In genomic region chr7:4470275-4471178, GRCm38 (mm10) we compare ENCODE assay signal across 8 mouse cellular contexts. TPM values are rescaled to one million over a fixed set of nuclear protein-coding genes. Genes with fewer than 3 reads are reported as not detected.
DNase-seq lines count a peak whose midpoint lies in the region; ATAC-seq and TF ChIP-seq lines count a peak whose summit lies in the region.

No protein-coding gene starts in this region.

- H3K4me2 ChIP-seq in hindbrain, embryonic 14.5 days (replicated peaks): peak overlapping the region; percentile 78

- H3K9me3 ChIP-seq in hindbrain, embryonic 14.5 days (ENCODE audit: control insufficient read depth, low read length): no peaks in the 10 kb centered on the region

- 2% methylated on average over 34 of the region's 35 CpGs for WGBS in hindbrain, embryonic 14.5 days

- no peak for TF ChIP-seq CTCF in left cerebral cortex, adult 2 months (IDR thresholded peaks at IDR 0.05)

- peaks cover 39% of the 10 kb centered on the region for H3K27me3 ChIP-seq in hindbrain, embryonic 14.5 days (ENCODE audit: control insufficient read depth, insufficient read depth, low read length)

- ATAC-seq in hindbrain, embryonic 14.5 days (ENCODE audit: low FRiP score): peak; percentile 58

- peak overlapping the region; percentile 59 for H3K9ac ChIP-seq in hindbrain, embryonic 14.5 days

- no peaks in the 10 kb centered on the region for H3K36me3 ChIP-seq in hindbrain, embryonic 14.5 days (replicated peaks; ENCODE audit: control insufficient read depth, insufficient read depth)

- peak; percentile 25 for DNase-seq in T-cell, adult 2 months (ENCODE audit: low spot score)
- peak; percentile 73 for DNase-seq in cerebellum, adult 9-11 months
- peak; percentile 45 to 49 for DNase-seq in frontal cortex, postnatal 10 days (ENCODE audit: low spot score in 2 of 2)
- peak; percentile 65 for DNase-seq in hindbrain, embryonic 14.5 days (ENCODE audit: low spot score)
- DNase-seq in left cerebral cortex, adult 2 months (ENCODE audit: extremely low spot score in 1 of 2, low spot score in 2 of 2): peak; percentile 56 to 63
- peak; percentile 86 for DNase-seq in lung, postnatal 36 days
- DNase-seq in right cerebral cortex, postnatal 14 days: peak; percentile 58
- no peak for DNase-seq in spleen, postnatal 36 days (ENCODE audit: low spot score in 2 of 2)

- peak overlapping the region; percentile 42 for H3K4me3 ChIP-seq in hindbrain, embryonic 14.5 days (replicated peaks; ENCODE audit: low read length)
- H3K4me3 ChIP-seq in left cerebral cortex, adult 2 months: peak overlapping the region; percentile 60

- intact Hi-C loops in left cerebral cortex, adult 2 months (cut with DNase I): loop anchor here (2.0 to 5.0 kb wide), 4 partner anchors 40 to 868 kb away; partner anchors contain the start of gene Tmc4

- H3K27ac ChIP-seq in hindbrain, embryonic 14.5 days: no peak overlapping the region
- peak overlapping the region; percentile 5; the same call in 1 of the 2 replicates for H3K27ac ChIP-seq in left cerebral cortex, adult 2 months

- no peaks in the 10 kb centered on the region; the same call in 1 of the 2 replicates for H3K4me1 ChIP-seq in hindbrain, embryonic 14.5 days (replicated peaks; ENCODE audit: control insufficient read depth, insufficient read depth, low read length)

RNA-seq across cellular contexts. Expression of gene Eps8l1, which starts 10.1 kb away (rescaled TPM):
- polyA plus RNA-seq in hindbrain, embryonic 14.5 days (2014; fragmentation: Nextera tagmentation; extraction: Ambion mirVana): 6.6 and 7.3 TPM in 2 replicates
- 1 to 10 TPM; 5.3 to 5.4 TPM for total RNA-seq in left cerebral cortex, adult 2 months (2021)

RNA-seq across cellular contexts. Expression of gene Rdh13, which starts 25.1 kb away (rescaled TPM):
- 41.6 and 45.5 TPM in 2 replicates for polyA plus RNA-seq in hindbrain, embryonic 14.5 days (2014; fragmentation: Nextera tagmentation; extraction: Ambion mirVana)
- 10 to 100 TPM; 25.1 to 29.3 TPM for total RNA-seq in left cerebral cortex, adult 2 months (2021)

RNA-seq across cellular contexts. Expression of gene Ppp1r12c, which starts 31.0 kb away (rescaled TPM):
- polyA plus RNA-seq in hindbrain, embryonic 14.5 days (2014; fragmentation: Nextera tagmentation; extraction: Ambion mirVana): 50.1 and 54.7 TPM in 2 replicates
- 100 to 1,000 TPM; 173 to 177 TPM for total RNA-seq in left cerebral cortex, adult 2 months (2021)

RNA-seq across cellular contexts. Expression of gene Tnnt1, which starts 45.7 kb away (rescaled TPM):
- polyA plus RNA-seq in hindbrain, embryonic 14.5 days (2014; fragmentation: Nextera tagmentation; extraction: Ambion mirVana): 1.8 and 3.9 TPM in 2 replicates
- 1 to 10 TPM; 7.4 to 9.2 TPM for total RNA-seq in left cerebral cortex, adult 2 months (2021)

RNA-seq across cellular contexts. Expression of gene Tnni3, which starts 53.5 kb away (rescaled TPM):
- 0.36 and 0.46 TPM in 2 replicates for polyA plus RNA-seq in hindbrain, embryonic 14.5 days (2014; fragmentation: Nextera tagmentation; extraction: Ambion mirVana)
- total RNA-seq in left cerebral cortex, adult 2 months (2021): under 1 TPM; 0.84 to 0.96 TPM

Comparison
In these comparisons a context has a peak if more than half of its experiments do, and no peak if none do; other contexts are left out.
1. DNase-seq: peak in T-cell, adult 2 months (single experiment), cerebellum, adult 9-11 months (single experiment), frontal cortex, postnatal 10 days (2 of 2), hindbrain, embryonic 14.5 days (single experiment), left cerebral cortex, adult 2 months (2 of 2), lung, postnatal 36 days (single experiment) and right cerebral cortex, postnatal 14 days (single experiment); none in spleen, postnatal 36 days (0 of 2).